Mouse (Mus musculus): ENCODE results near the gene Raver1. TPM values are rescaled to one million over a fixed set of nuclear protein-coding genes. Genes with fewer than 3 reads are reported as not detected.

Gene Raver1
- total RNA-seq (2021): 10 to 100 TPM; 25.8 to 27.9 TPM

DNA sequence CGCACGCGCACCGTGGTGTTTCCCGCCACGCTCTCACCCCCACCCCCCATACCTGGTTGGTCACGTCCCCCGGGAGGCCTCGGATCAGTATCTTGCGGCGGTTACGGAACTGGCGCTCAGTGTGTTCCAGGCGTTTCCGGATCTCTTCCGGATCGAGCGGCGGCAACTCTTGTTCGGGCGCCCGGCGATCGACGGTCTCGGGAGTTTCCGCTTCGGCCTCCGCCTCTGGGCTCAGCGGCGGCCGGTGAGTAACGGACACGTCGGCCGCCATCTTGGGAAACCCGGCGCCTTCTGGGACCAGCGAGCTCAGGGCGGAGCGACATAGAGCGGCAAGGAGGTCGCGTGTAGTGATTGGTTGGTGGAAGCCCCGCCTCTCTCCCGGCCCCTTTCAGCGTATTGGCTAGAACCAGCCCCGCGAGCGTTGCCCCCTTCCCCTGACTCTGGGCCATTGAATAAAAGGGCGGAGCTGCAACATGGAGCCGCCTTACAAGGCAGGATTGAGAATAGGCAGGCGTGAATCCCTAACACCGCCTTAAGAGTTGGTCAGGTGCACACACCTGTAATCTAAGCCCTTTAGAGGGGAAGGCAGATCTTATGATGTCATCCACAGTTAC lies at the start of gene Raver1, which contains the start of gene Gm38431:
TSS of gene Raver1 (minus strand) at position 302 of the 614 bp plus-strand sequence.
TSS of gene Gm38431 (minus strand) at position 291 of the 614 bp plus-strand sequence.
- intact Hi-C loops (cut with DNase I): no loop called here
- DNase-seq (ENCODE audit: low spot score): peak; percentile 96

DNA sequence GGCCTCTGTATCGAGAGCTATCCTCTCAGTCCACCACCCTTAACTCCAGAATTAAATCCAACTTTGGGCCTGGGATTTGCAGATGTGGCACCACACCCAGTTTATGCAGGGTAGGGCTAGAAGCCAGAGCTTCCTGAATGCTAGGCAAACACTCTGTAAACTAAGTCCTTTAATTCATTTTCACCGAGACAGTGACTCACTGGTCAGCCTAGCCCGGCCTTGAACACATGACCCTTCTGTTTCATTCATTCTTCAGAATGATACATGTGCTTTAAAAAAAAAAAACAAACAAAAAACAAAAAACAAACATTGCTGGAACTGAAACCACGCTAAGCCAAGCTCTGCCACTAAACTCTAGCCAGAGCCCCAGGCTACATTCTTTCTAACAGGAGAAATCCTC lies 46.6 kb upstream of the Raver1 start:
- intact Hi-C loops (cut with DNase I): loop anchor here (2.0 to 5.0 kb wide), 4 partner anchors 66 to 238 kb away; partner anchors contain the start of genes Fdx1l, Gm49373, Icam5 and Mrpl4
- no peak for DNase-seq (ENCODE audit: low spot score)

GRCm38 (mm10) chr9:21137229-21137628 lies 45.4 kb upstream of the Raver1 start:
- intact Hi-C loops (cut with DNase I): loop anchor here (5.0 kb wide), 3 partner anchors 65 to 135 kb away; partner anchors contain the start of genes Fdx1l, Gm49373, Icam5 and Mrpl4
- no peak for DNase-seq (ENCODE audit: low spot score)

- intact Hi-C loops (cut with DNase I): loop anchor here (5.0 kb wide), 3 partner anchors 64 to 134 kb away; partner anchors contain the start of genes Fdx1l, Gm49373, Icam5 and Mrpl4
- DNase-seq (ENCODE audit: low spot score): no peak
These were observed 44.6 kb upstream of the Raver1 start for GRCm38 (mm10) chr9:21136401-21136800.

DNA sequence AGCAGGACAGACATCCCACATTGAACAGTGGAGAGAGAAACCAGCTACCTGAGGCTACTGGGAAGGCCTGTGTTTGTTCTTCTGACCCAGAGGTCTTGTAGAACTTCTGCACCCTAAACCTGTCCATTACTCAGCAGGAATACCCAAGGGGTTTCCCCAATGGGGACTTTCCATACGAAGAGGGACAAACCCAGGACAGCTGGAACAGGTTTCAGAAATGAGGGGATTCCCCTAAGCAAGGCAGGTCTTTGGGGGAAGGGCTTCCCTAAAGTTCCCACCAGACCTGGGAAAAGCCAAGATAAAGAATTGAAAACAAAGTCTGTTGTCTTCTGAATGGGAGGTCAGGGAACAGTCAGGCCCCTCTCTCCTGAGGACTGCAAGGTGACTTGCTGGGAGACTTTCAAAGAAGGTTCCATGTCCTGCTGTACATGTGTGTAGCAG lies 44.2 kb upstream of the Raver1 start:
- no peak for DNase-seq (ENCODE audit: low spot score)
- intact Hi-C loops (cut with DNase I): loop anchor here (5.0 kb wide), 3 partner anchors 64 to 134 kb away; partner anchors contain the start of genes Fdx1l, Gm49373, Icam5 and Mrpl4

GRCm38 (mm10) chr9:21135329-21135890 lies 43.6 kb upstream of the Raver1 start:
- no peak for DNase-seq (ENCODE audit: low spot score)
- intact Hi-C loops (cut with DNase I): loop anchor here (5.0 kb wide), 3 partner anchors 63 to 133 kb away; partner anchors contain the start of genes Fdx1l, Gm49373, Icam5 and Mrpl4

DNA sequence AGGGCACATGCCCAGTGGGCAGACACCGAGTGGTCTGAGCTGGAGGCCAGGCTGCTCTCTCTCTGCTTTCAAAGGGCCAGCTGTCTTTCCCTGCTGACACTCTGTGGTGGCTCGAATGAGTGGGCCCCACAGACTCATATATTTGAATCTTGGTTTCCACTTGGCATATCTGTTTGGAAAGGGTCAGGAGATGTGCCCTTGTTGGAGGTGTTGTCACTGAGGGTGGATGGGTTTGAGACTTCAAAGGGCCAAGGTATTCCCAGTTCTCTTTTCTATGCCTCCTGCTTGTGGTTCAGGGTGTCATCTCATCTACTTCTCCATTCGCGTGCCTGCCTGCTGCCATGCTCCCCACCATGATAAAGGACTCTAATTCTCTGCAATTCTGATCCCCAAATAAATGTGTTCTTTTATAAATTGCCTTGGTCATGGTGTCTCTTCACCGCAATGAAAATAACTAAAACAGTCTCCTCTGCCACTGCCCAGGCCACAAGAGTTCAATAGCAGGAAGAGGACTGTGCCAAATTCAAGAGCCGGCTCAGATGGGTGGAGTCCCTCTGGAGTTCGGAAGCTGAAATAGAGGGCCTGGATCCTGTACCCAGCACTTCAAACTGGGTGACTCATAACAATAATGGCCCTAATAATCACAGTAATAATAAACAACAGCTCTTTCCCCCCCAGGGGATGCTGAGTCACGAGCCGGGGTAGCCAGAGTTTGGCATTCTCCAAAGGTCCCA lies 43.0 kb upstream of the Raver1 start:
- DNase-seq (ENCODE audit: low spot score): peak; percentile 65
- intact Hi-C loops (cut with DNase I): loop anchor here (5.0 kb wide), 3 partner anchors 62 to 132 kb away; partner anchors contain the start of genes Fdx1l, Gm49373, Icam5 and Mrpl4

GRCm38 (mm10) chr9:21133064-21133707 lies 41.4 kb upstream of the Raver1 start:
- no peak for DNase-seq (ENCODE audit: low spot score)
- intact Hi-C loops (cut with DNase I): no loop called here

DNA sequence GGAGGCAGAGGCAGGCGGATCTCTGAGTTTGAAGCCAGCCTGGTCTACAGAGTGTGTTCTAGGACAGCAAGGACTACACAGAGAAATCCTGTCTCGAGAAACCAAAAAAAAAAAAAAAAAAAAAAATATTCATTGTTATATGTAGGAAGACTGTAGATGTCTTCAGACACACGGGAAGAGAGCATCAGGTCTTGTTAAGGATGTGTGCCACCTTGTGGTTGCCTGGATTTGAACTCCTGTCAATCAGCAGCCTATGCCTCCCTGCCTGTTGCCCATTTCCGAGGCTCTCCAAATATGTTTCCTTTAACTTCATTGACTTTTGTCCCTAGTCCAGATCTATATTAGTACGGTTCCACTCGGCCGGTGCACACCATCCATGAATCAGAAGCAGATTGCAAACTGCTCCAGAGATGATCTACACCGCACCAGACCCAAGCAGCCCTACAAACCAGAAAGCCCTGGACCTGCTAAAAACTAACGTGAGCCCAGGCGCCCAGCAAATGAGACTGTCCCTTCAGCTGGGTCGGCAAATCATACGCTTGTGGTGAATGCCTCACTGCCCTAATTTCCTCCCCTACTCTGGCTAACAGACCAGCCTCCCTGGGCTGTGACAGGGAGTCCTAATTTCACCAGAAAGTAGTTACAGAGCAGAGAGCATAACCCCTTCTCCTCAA lies 40.4 kb upstream of the Raver1 start:
- intact Hi-C loops (cut with DNase I): no loop called here
- DNase-seq (ENCODE audit: low spot score): no peak

- intact Hi-C loops (cut with DNase I): no loop called here
- DNase-seq (ENCODE audit: low spot score): peak; percentile 92
These were observed 39.5 kb upstream of the Raver1 start, which contains the start of gene Tyk2 for GRCm38 (mm10) chr9:21131059-21131956. Gene Tyk2 (minus strand): TSS chr9:21131243.

GRCm38 (mm10) chr9:21126259-21126627 lies 34.4 kb upstream of the Raver1 start:
- intact Hi-C loops (cut with DNase I): no loop called here
- no peak for DNase-seq (ENCODE audit: low spot score)

- intact Hi-C loops (cut with DNase I): no loop called here
- no peak for DNase-seq (ENCODE audit: low spot score)
These were observed 33.9 kb upstream of the Raver1 start for GRCm38 (mm10) chr9:21125502-21126258.

DNA sequence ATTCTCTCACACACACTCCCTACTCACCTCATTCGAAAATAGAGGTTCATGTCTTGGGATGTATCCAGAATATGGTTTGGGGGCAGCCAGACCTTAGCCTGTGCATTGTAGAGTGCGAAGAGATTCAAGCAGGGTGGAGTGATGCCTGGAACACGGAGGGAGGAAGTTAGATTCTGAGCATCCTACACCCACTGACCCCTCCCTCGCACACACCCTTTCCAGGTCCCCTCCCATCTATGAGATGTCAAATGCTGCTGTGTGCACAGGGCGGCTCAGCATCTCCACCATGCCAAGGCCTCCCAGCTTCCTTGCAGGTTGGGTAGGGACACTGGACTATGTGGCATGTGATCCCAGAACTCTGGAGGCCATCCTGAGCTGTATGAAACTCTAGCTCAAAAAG lies 33.0 kb upstream of the Raver1 start:
- no peak for DNase-seq (ENCODE audit: low spot score)
- intact Hi-C loops (cut with DNase I): no loop called here

- intact Hi-C loops (cut with DNase I): no loop called here
- no peak for DNase-seq (ENCODE audit: low spot score)
These were observed 29.7 kb upstream of the Raver1 start for GRCm38 (mm10) chr9:21121483-21121882.

DNA sequence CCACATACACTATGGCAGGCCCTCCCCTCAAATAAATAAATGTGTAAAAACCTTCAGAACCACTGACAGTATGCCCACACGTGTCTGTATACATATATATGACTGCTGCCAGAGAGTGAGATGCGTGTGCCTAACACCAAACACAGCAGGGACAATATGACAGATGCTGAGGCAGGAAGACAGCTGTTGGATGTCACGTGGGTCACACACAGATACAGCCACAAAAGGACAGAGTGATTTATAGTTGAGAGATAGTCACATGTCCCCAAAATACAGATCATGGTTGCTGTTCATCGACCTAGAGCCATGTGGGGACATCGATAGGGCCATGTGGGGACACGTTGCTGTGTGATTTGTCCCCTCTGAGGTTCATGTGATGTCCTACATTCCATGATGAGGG lies 25.3 kb upstream of the Raver1 start:
- DNase-seq (ENCODE audit: low spot score): no peak
- intact Hi-C loops (cut with DNase I): no loop called here

DNA sequence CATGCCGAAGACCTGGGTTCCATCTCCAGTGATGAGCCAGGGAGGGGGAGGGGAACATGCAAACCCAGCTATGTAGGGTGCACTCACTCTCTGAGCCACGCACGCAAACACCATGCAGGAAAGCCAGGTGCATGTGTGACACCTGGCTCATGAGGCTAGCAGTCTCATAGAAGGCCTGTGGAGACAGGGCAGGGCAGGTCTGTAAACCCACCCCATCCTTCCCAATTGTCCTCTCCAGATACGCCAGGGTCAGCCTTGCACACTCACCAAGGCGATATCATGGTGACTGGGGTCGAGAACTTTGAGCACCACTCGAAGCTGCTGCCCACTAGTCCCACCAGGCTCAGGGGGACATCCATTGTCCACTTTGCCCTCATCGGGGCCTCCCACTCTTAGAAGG lies 23.3 kb upstream of the Raver1 start:
- intact Hi-C loops (cut with DNase I): no loop called here

GRCm38 (mm10) chr9:21114190-21114589 lies 22.4 kb upstream of the Raver1 start:
- intact Hi-C loops (cut with DNase I): no loop called here
- DNase-seq (ENCODE audit: low spot score): no peak

More for the DNA sequence above, 23.3 kb upstream of the Raver1 start:
- no peak for DNase-seq (ENCODE audit: low spot score)

DNA sequence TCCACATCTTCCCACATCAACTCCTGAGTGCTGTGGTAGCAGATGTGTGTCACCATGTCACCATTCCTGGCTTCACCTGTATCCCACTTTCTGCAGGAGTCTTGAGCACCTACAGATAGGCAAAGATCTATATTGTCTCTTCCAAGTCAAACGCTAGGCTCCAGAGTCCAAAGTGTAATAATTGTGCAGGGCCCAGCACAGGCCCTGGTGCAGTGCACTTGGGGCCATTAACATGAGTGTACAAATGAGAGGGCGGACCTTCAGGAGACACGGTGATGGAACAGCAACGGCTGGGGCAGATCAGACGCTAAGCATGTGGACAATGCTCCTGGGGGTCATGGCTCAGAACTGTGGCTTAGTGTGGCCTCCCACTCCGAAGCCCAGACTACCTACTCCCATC lies 21.9 kb upstream of the Raver1 start:
- intact Hi-C loops (cut with DNase I): no loop called here
- DNase-seq (ENCODE audit: low spot score): no peak
